Mouse (Mus musculus) lung, postnatal 25 days (tissue): ENCODE data around the gene Sh3glb2.

Source experiments
- DNase-seq: peaks from one replicate; pipeline ENCODE4 v3.0.0; 2022; ENCODE audit warnings: low spot score

Sh3glb2 gene

DNA sequence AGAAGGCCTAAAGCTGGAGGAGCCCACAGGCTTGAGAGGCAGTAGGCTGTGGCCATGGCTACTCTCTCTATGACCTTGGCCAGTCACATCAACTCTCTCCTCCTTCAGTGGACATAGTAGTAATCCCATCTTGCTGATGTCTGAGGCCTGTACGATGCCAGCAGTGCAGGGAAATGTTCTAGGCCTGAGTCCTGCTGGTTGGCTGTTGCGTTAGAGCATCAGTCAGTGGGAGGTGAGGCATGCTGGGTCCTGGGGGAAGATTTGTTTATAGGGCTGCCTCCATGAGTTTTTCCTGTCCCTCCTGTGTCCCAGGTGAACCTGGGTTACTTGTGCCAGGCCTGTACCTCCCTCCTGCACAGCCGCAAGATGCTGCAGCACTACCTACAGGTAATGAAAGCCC lies 17.1 kb downstream of the Sh3glb2 start:
- no peak for DNase-seq

DNA sequence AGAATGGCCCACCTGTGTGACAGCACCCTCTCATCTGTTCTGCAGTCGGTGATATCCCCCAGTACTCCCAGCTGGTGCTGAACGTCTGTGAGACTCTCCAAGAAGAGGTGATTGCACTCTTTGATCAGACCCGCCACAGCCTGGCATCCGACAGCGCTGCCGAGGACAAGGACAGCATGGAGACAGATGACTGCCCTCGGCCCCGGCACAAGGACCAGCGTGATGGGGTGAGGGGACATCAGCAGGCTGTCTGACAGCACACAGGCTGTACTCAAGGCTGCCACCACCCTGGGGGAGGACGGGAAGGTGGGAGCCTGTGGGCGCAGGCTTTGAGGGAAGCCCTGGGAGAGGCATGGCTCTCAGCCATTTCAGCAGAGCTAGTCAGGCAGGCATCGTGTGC lies 22.0 kb downstream of the Sh3glb2 start:
- no peak for DNase-seq

DNA sequence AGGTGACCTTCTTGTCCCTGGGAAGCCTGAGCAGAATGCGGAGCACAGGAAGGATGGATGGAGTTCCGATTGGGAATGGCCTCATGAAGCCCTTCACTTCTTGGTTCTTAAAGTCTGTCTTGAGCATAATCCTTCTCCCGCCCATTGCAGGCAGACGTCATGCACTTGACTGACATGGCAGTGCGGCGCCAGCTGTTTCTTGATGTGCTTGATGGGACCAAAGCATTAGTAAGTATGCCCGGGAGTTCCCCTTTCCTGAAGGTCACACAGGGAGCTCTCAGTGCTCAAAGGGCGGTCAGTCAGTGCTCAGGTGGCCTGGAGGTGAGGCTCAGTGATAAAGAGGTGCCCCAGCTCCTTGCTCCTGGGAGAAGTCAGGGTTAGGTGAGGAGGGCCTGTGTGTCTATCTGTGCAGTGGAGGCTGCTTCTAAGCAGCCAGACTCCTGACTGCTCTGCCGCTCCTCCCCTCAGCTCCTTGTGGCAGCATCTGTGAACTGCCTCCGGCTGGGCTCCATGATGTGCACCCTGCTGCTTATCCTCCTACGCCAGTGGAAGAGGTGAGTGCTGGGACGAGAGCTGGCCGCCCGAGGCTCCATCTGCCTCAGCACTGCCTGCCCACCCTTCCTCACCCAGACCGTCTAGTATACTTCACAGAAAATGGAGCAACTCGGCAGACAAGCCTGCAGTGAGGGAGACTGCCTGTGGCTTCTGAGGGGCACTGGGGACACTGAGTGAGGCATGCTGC lies 22.8 kb downstream of the Sh3glb2 start:
- DNase-seq = no peak

DNA sequence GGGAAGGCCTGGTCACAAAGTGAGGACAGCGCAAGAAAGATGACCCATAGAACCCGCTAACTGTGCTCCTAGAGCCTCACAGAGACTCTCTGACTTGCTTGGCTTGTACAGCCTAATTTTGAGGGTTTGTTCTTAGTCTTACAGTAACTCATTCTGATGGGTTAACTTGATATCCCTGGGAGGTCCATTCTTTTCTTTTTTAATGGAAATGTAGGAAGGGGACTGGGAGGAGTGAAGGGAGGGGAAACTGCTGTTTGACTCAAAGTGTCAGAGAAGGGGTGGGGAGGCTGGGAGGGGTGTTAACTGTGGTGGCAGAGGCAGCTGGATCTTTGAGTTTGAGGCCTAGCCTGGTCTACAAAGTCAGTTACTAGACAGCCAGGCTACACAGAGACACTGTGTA lies 23.8 kb downstream of the Sh3glb2 start:
- DNase-seq = no peak

GRCm38 (mm10) chr2:30328791-30329190 lies 30.3 kb downstream of the Sh3glb2 start:
- no peak for DNase-seq

- no peak for DNase-seq
Measured at GRCm38 (mm10) chr2:30327276-30327675, 31.9 kb downstream of the Sh3glb2 start.

DNA sequence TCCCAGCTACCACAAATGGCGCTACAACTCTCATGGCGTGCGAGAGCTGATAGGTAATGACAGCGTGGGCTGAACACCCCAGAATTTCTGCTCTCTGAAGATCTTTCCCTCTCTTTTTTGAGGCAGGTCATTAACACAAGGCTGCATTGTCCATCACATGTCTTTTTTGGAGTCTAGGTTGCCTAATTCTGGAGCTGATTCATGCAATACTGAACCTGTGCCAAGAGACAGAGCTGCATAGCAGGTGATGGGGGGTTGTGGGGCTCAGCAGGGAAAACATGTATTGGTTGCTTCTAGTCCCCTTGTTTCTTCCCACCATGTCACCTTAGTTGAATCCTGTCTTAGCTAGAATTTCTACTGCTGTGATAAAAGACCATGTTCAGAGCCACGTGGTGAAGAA lies 33.8 kb downstream of the Sh3glb2 start:
- DNase-seq = no peak

DNA sequence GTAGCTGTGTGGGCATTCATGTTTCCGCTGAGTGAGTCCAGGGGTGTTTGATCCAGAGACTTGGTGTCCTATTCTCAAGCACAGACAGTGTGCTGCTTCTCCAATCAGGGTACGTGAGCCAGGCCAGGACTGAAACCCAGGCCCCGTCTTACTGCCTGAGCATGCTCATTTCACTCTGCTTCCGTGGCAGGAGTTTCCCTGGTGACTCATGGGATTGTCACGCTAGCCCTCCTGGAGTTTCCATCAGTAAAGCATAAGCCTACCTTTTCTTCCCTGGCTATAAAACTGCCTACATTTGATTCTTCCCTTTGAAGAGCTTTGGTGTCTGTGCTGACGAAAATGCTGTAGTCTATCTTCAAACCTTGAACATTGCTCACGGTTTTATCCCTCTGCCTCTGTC lies 36.0 kb downstream of the Sh3glb2 start:
- DNase-seq = no peak

DNA sequence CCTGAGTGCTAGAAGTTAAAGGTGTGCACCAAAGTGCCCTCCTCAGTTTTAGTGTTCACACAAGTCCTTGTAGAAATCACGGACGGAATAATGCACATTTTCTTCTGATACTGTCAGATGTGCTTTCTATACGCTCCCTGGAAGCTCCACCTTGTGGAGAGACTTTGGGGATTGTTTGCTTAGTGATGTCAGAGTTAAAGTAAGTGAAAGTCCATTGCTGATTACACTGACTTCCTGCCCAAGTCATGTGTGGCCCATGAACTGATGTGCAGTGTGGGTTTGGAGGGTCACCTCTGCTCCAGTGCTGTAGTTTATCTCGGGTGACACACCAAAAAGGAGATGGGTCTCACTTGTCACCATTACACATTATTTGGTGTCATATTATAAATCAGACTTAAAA lies 39.9 kb downstream of the Sh3glb2 start:
- DNase-seq = no peak

GRCm38 (mm10) chr2:30316955-30317354 lies 42.2 kb downstream of the Sh3glb2 start:
- no peak for DNase-seq

DNA sequence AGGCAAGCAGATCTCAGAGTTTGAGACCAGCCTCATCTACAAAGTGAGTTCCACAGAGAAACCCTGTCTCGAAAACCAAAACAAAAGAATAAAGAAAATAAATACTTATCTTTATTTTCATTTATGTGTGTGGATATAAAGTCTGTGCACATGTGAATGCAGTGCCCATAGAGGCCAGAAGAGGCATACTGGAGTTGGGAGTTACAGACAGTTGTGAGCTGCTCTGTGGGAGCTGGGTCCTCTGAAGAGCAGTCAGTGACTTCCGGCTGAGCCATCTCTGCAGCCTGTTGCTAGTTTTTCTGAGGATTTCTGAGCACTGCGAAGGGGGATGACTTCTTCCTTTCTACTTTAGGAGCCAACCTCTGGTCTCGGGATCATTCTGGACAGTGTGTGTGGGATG lies 43.0 kb downstream of the Sh3glb2 start:
- no peak for DNase-seq

DNA sequence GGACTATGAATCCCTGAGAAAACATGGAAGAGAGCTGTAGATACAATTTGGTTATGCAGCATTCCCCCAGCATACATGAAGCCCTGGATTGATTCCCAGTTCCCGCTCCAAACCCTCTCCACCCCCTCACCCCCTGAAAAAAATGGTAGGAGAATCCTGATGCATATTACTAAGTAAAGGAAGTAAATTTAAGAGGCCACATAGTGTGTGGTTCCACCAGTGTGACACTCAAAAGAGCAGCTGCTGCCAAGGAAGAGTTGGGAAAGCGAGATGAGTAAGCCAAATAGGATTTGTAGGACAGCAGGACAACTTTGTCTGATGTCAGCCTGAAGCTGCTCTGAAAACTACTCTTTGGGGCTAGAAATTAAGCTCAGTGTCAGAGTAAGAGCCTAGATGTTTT lies 47.7 kb downstream of the Sh3glb2 start:
- DNase-seq = no peak

DNA sequence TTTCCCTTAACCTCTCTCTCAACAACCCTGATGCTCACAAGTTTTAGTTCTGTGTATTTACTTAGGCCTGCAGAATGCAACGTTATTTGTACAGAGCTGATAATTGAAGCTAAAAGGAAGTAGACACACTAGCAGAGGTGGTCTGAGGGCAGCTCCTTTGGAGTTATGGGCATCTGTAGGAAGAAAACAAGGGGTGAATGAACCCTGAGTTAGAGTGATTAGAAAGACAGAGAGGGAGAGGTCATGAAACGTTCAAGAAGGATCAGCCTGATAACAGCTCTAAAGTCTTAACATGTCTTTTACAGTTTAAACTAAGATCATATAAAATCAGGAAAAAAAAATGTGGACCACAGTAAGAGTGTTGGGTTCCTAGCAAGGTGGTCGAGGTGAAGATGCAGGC lies 49.8 kb downstream of the Sh3glb2 start:
- DNase-seq = no peak

DNA sequence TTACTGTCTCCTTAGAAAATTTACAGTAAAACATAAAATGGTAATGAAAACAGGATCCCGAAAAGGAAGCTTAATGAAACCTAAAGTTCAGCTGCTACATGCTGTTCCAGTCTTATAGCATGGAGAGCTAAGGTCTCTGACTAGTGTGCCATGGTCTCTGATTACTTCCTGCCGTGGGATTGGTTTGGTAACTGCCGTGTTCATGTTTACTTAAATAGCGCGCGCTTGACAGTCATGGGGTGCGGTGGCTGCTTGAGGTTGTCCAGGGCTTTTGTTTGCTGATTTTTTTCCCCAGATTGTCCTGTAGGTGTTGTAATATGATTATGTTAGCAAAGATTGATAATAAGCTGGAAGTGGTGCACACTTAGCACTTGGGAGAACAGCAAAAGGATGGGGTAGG lies 53.0 kb downstream of the Sh3glb2 start:
- no peak for DNase-seq

DNA sequence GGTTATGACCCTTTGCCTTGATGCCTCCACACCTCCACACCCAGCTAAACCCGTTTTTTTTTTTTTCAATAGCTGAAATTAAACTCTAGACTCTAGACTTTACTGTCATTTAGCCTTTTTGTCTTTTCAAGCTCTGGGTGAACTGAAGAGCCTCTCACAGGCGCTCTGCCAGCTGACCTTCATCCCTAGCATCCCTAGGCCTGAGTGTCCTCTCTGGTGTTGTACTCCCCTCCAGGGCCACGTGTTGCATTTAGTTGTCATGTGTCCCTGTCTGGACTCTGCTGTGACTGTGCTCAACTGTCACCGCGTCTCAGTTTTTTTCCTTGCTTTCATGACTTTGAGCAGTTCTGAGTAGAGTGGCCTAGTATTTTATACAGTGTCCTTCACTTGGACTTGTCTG lies 59.2 kb downstream of the Sh3glb2 start:
- DNase-seq = no peak

DNA sequence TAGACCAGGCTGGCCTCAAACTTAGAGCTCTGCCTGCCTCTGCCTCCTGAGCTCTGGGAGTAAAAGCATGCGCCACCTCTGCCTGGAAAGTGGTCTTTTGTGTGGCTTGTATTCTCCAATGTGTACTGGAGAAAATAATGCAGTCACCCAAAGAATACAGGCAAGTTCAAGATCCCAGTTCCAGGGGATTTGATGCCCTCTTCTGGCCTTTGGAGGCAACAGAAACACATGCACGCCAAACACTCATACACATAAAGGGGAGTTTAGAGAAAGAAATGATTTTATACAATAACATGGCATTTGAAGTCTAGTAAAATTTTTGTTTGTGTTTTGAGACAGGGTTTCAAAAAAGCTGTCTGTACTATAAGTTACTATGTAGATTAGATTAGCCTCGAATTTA lies 59.6 kb downstream of the Sh3glb2 start:
- DNase-seq = no peak
